Mouse (Mus musculus) cerebellum, adult 2 months (tissue): ENCODE measurements around the gene Cers6.

ENCODE experiments used
- CTCF ChIP-seq: fragments of 200-500 bp; IDR thresholded peaks from 2 replicates; pipeline ENCODE4 v1.5.1; 2011; ENCODE audit warnings: low read depth, mild to moderate bottlenecking, control low read depth, low read length, moderate library complexity, borderline replicate concordance; ENCODE audit not compliant: insufficient read depth
- POLR2A ChIP-seq: fragments of 200-500 bp; IDR thresholded peaks from 2 replicates; pipeline ENCODE4 v1.6.1; 2011; ENCODE audit warnings: low read length, control low read depth, borderline replicate concordance; ENCODE audit not compliant: insufficient read depth

DNA sequence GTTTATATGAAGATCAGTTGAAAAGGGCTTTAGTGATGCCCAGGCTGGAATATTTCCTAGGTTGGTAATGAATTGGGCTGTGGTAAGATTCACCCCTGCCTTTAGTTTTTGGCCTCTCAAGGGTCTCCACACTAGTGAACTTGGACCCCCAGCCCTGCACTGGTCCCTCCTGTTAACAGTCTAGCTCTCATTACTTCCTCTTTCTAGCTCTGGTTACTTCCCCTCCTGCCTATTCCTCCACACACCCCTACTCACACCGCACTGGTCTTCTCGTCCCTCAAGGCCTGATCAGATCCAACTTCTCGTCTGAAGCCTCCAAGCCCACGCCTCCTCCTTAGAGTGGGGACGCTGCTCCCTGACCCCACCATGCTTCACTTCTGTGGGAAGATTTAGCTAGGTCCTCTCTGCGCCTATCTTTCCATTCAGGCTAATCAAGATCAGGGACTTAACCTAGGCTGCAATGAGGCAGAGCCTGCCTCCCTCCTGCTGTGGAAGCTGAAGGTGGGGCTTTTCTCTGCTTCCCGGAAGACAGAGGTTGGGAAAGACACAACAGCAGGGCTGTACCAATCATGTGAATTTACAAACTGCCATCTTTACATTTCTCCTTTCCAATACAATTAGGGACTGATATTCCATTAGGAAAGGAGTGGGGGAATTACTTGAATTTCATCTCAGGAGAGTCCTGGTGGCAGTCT is 35.8 kb upstream of the Cers6 start:
- no peak for TF ChIP-seq CTCF
- no peak for TF ChIP-seq POLR2A
